Mouse (Mus musculus) intestine, embryonic 16.5 days (tissue): ENCODE measurements around the gene Snx9. TPM values are rescaled to one million over a fixed set of nuclear protein-coding genes. Genes with fewer than 3 reads are reported as not detected.

ENCODE experiments used
- ATAC-seq: fragments of 200-750 bp; cut with Nextera tagmentation; 2 replicates; pipeline ENCODE4 v1.8.0; 2017; ENCODE audit warnings: moderate TSS enrichment, moderate library complexity
- H3K27ac ChIP-seq: fragments of 300-500 bp; sonication (generic); 2 replicates; pipeline ENCODE4 v1.5.1; 2014; ENCODE audit warnings: mild to moderate bottlenecking, low read length
- H3K27me3 ChIP-seq: fragments of 300-500 bp; sonication (generic); replicated peaks from 2 replicates; pipeline ENCODE4 v1.6.1; 2014; ENCODE audit warnings: low read length, control low read depth, mixed read lengths; ENCODE audit not compliant: control insufficient read depth, insufficient read depth
- H3K36me3 ChIP-seq: fragments of 300-500 bp; sonication (generic); 2 replicates; pipeline ENCODE4 v1.6.1; 2014; ENCODE audit warnings: low read length, control low read depth; ENCODE audit not compliant: control insufficient read depth, insufficient read depth
- H3K4me1 ChIP-seq: fragments of 300-500 bp; sonication (generic); 2 replicates; pipeline ENCODE4 v1.6.1; 2014; ENCODE audit warnings: low read length, control low read depth, mixed read lengths; ENCODE audit not compliant: control insufficient read depth, insufficient read depth
- H3K4me2 ChIP-seq: fragments of 300-500 bp; sonication (generic); 2 replicates; pipeline ENCODE4 v1.6.1; 2014; ENCODE audit warnings: low read depth, low read length, control low read depth
- H3K4me3 ChIP-seq: fragments of 300-500 bp; sonication (generic); 2 replicates; pipeline ENCODE4 v1.5.1; 2014; ENCODE audit warnings: mild to moderate bottlenecking, low read length
- H3K9ac ChIP-seq: fragments of 300-500 bp; sonication (generic); 2 replicates; pipeline ENCODE4 v1.6.1; 2014; ENCODE audit warnings: low read depth, low read length
- H3K9me3 ChIP-seq: fragments of 300-500 bp; sonication (generic); 2 replicates; pipeline ENCODE4 v1.6.1; 2016; ENCODE audit warnings: low read length, control low read depth; ENCODE audit not compliant: control insufficient read depth
- WGBS: fragments of 180-500 bp; shearing (Covaris S2); extraction: QIAGEN DNeasy Blood & Tissue Kit; methylation state at CpG from one replicate; pipeline ENCODE4 v1.1.7; 2014; 5-methylcytosine and 5-hydroxymethylcytosine counted together
- polyA plus RNA-seq: library from polyadenylated mRNA; unstranded; fragments of >200 nt; fragmentation: Nextera tagmentation; extraction: Ambion mirVana; gene quantifications from 2 replicates; pipeline ENCODE4 v1.2.1, GENCODE M21; 2015

Gene Snx9
- polyA plus RNA-seq, 1 experiment from 2014 or later, result 52.6 TPM

DNA sequence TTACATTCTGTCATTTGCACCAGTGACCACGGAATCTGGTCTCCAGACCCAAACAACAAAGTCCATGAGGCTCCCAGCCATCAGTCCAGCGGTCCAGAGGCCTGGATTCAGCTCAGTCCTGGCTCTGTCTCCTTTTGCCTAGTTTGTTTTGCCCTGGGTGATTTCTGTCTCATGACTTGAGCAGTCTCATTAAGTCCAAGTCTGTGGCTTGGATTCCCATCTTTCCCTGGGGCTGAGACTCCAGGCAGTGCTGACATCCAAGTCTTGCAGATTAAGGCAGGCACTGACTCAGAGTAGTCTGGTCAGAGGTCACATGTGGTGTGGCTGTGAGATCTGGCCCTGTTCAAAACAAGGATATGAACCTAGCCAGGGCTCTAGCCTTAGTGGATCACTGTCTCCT is 35.2 kb upstream of the Snx9 start:
- peak; percentile 66 for ATAC-seq
- 77% methylated on average over 2 of the region's 2 CpGs for WGBS
- Histone ChIP-seq H3K27me3 (no peaks in the 10 kb centered on the region), H3K4me1 (peaks cover 39% of the 10 kb centered on the region), H3K4me2 (no peak overlapping the region), H3K9ac (no peak overlapping the region), H3K4me3 (no peak overlapping the region), H3K36me3 (no peaks in the 10 kb centered on the region), H3K27ac (peak overlapping the region; percentile 20), H3K9me3 (0 out of 2 replicates have a peak, but pooled peaks cover 3% of the 10 kb centered on the region)

DNA sequence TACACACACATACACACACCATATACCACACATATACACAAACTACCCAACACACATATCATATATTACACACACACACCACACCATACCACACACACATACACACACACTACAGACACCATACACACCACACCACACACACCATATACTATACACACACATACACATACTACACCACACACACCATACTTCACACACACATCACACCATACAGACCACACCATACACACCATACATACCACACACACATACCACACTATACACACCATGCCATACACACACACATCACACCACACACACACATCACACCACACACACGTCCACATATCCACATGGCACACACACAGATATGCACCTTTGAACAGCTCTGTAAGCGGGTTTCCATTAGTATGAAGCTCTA is 34.3 kb upstream of the Snx9 start:
- Histone ChIP-seq H3K27ac (no peak overlapping the region), H3K4me1 (peaks cover 30% of the 10 kb centered on the region), H3K9ac (no peak overlapping the region), H3K9me3 (0 out of 2 replicates have a peak, but pooled peaks cover 3% of the 10 kb centered on the region), H3K27me3 (no peaks in the 10 kb centered on the region), H3K4me2 (no peak overlapping the region), H3K36me3 (no peaks in the 10 kb centered on the region), H3K4me3 (no peak overlapping the region)
- no peak for ATAC-seq
- WGBS, result 92% methylated on average over 2 of the region's 2 CpGs

DNA sequence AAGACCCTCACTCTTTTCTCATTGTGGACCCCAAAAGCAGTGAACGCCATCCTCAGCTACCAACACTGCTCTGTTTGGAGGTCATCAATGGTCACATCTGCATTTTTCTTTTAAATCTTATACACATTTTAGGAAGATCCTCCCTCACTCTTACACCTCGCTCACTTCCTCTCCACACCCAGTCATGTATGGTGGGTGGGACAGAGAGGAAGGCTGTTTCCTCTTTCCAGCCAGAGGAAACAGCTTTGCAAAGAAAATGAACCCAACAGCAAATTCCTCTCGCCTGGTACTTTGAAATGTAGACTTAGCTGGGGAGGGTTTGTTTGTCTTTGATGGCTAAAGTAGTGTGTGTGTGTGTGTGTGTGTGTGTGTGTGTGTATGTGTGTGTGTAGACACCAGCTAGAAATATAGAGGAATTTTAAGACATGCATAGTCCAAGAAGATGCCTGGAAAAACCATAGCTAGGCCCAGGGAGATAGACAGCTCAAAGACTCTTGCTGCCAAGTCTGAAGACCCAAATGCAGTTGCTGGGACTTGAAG is 33.2 kb upstream of the Snx9 start:
- Histone ChIP-seq H3K4me2 (no peak overlapping the region), H3K4me1 (peaks cover 21% of the 10 kb centered on the region), H3K4me3 (no peak overlapping the region), H3K27me3 (no peaks in the 10 kb centered on the region), H3K9ac (no peak overlapping the region), H3K9me3 (0 out of 2 replicates have a peak, but pooled peaks cover 3% of the 10 kb centered on the region), H3K36me3 (no peaks in the 10 kb centered on the region), H3K27ac (no peak overlapping the region)
- WGBS, result 59% methylated on average over 3 of the region's 3 CpGs
- no peak for ATAC-seq

- H3K27ac ChIP-seq, result no peak overlapping the region
- no peak overlapping the region for H3K9ac ChIP-seq
- peaks cover 3% of the 10 kb centered on the region; the same call in 1 of the 2 replicates for H3K4me1 ChIP-seq
- 0 out of 2 replicates have a peak, but pooled peaks cover 3% of the 10 kb centered on the region for H3K9me3 ChIP-seq
- no peaks in the 10 kb centered on the region for H3K36me3 ChIP-seq
- no peak overlapping the region for H3K4me3 ChIP-seq
- H3K27me3 ChIP-seq, result no peaks in the 10 kb centered on the region
- WGBS, result 43% methylated on average over 8 of the region's 8 CpGs
- H3K4me2 ChIP-seq, result no peak overlapping the region
- ATAC-seq, result 0 out of 2 replicates have a peak, but pooled peaks have one; percentile 18
Measured at GRCm38 (mm10) chr17:5813863-5814640, 27.1 kb upstream of the Snx9 start.

DNA sequence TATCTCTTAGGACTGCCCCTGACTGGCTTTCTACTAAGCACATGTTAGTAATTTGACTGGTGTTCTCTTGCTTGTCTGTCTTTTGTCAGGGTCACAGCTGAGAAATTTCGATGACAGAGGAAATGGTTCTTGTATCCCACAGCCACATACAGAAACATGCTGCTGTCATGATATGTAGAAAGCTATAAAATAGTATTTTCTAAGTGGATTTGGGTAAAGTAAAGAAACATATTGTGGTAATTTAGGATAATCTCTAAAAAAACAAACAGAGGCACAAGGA is 26.5 kb upstream of the Snx9 start:
- ATAC-seq, result no peak
- Histone ChIP-seq H3K27me3 (no peaks in the 10 kb centered on the region), H3K4me1 (peaks cover 9% of the 10 kb centered on the region; the same call in 1 of the 2 replicates), H3K9ac (no peak overlapping the region), H3K4me2 (no peak overlapping the region), H3K9me3 (0 out of 2 replicates have a peak, but pooled peaks cover 3% of the 10 kb centered on the region), H3K36me3 (no peaks in the 10 kb centered on the region), H3K27ac (no peak overlapping the region), H3K4me3 (no peak overlapping the region)
- 50% methylated on average over 1 of the region's 1 CpGs for WGBS

- WGBS, result 92% methylated on average over 2 of the region's 2 CpGs
- no peaks in the 10 kb centered on the region for H3K9me3 ChIP-seq
- no peak overlapping the region for H3K4me2 ChIP-seq
- H3K27ac ChIP-seq, result no peak overlapping the region
- no peaks in the 10 kb centered on the region for H3K27me3 ChIP-seq
- no peaks in the 10 kb centered on the region for H3K36me3 ChIP-seq
- no peak overlapping the region for H3K4me3 ChIP-seq
- H3K9ac ChIP-seq, result no peak overlapping the region
- H3K4me1 ChIP-seq, result peaks cover 9% of the 10 kb centered on the region; the same call in 1 of the 2 replicates
- ATAC-seq, result no peak
Measured at GRCm38 (mm10) chr17:5817871-5818270, 23.3 kb upstream of the Snx9 start.

- Histone ChIP-seq H3K4me3 (no peak overlapping the region), H3K36me3 (no peaks in the 10 kb centered on the region), H3K4me2 (no peak overlapping the region), H3K9ac (no peak overlapping the region), H3K4me1 (peaks cover 9% of the 10 kb centered on the region; the same call in 1 of the 2 replicates), H3K9me3 (no peaks in the 10 kb centered on the region), H3K27ac (no peak overlapping the region), H3K27me3 (no peaks in the 10 kb centered on the region)
- ATAC-seq, result no peak
- 53% methylated on average over 6 of the region's 6 CpGs for WGBS
Measured at GRCm38 (mm10) chr17:5819105-5819504, 22.0 kb upstream of the Snx9 start.

GRCm38 (mm10) chr17:5819799-5820201 is 21.3 kb upstream of the Snx9 start:
- Histone ChIP-seq H3K36me3 (no peaks in the 10 kb centered on the region), H3K9me3 (no peaks in the 10 kb centered on the region), H3K4me3 (no peak overlapping the region), H3K4me2 (no peak overlapping the region), H3K27me3 (no peaks in the 10 kb centered on the region), H3K9ac (no peak overlapping the region), H3K27ac (no peak overlapping the region), H3K4me1 (peaks cover 7% of the 10 kb centered on the region; the same call in 1 of the 2 replicates)
- peak; percentile 78 for ATAC-seq
- 41% methylated on average over 9 of the region's 9 CpGs for WGBS

DNA sequence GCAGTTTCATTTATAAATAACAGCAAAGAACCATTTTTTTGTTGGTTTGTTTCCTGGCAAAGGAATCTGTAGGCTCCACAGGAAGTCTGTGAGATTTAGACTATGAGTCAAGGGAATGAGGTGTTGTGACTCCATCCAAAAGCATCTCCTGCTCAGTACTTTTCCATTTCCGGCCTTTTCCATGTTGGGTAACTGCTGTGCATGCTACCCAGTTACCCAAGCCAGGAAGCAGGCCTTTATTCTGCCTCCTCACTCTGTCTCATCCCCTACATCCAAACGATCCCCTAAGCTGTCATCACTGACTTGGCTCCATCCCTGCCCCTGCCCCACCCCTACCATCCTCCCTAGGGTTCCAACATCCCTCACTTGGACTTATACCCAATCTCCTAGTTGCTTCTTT is 18.6 kb upstream of the Snx9 start:
- ATAC-seq, result no peak

More for the DNA sequence above, 18.6 kb upstream of the Snx9 start:
- Histone ChIP-seq H3K9me3 (no peaks in the 10 kb centered on the region), H3K9ac (no peak overlapping the region), H3K4me3 (no peak overlapping the region), H3K27ac (no peak overlapping the region), H3K36me3 (no peaks in the 10 kb centered on the region), H3K4me1 (peaks cover 7% of the 10 kb centered on the region; the same call in 1 of the 2 replicates), H3K27me3 (no peaks in the 10 kb centered on the region), H3K4me2 (no peak overlapping the region)
- WGBS, result 70% methylated on average over 2 of the region's 2 CpGs
